Mouse (Mus musculus) mesoderm, embryonic 11.5 days (tissue): Measurements from ENCODE around the gene Ccl28.
A peak's percentile ranks its signal among the peaks of the same experiment; 100 is the strongest.
"Not testable (repeated sequence)": the region's sequence is repeated elsewhere in the genome, so short reads cannot be mapped to it uniquely, and the experiment has no call there.

Experiments used
- DNase-seq: peaks from one replicate; pipeline ENCODE4 v3.0.0-alpha.2; 2012; ENCODE audit warnings: low read depth, low spot score

The Ccl28 gene

GRCm38 (mm10) chr13:119648891-119649698, 25.5 kb downstream of the Ccl28 start:
- DNase-seq = no peak

GRCm38 (mm10) chr13:119649699-119650046, 26.1 kb downstream of the Ccl28 start:
- no peak for DNase-seq

- DNase-seq = no peak
These were observed 31.1 kb downstream of the Ccl28 start for GRCm38 (mm10) chr13:119654734-119655133.

GRCm38 (mm10) chr13:119656246-119656645, 32.6 kb downstream of the Ccl28 start:
- DNase-seq = no peak

- no peak for DNase-seq
These were observed 33.3 kb downstream of the Ccl28 start for GRCm38 (mm10) chr13:119656846-119657416.

- DNase-seq = not testable (repeated sequence)
These were observed 37.8 kb downstream of the Ccl28 start for GRCm38 (mm10) chr13:119661420-119661819.

- DNase-seq = no peak
These were observed 55.2 kb downstream of the Ccl28 start for GRCm38 (mm10) chr13:119678794-119679193.

GRCm38 (mm10) chr13:119679721-119680120, 56.1 kb downstream of the Ccl28 start:
- DNase-seq = no peak

GRCm38 (mm10) chr13:119681161-119681560, 57.5 kb downstream of the Ccl28 start:
- DNase-seq = no peak

- no peak for DNase-seq
These were observed 61.0 kb downstream of the Ccl28 start for GRCm38 (mm10) chr13:119684416-119685177.

GRCm38 (mm10) chr13:119689709-119690038, 66.1 kb downstream of the Ccl28 start:
- no peak for DNase-seq

GRCm38 (mm10) chr13:119690039-119690728, 66.6 kb downstream of the Ccl28 start, which contains the start of gene Hmgcs1:
Gene Hmgcs1 (plus strand): TSS chr13:119690379.
- peak; percentile 100 for DNase-seq

GRCm38 (mm10) chr13:119690876-119691620, 67.4 kb downstream of the Ccl28 start:
- DNase-seq = no peak

- DNase-seq = not testable (repeated sequence)
These were observed 68.3 kb downstream of the Ccl28 start for GRCm38 (mm10) chr13:119691958-119692357.

- DNase-seq = no peak
These were observed 72.1 kb downstream of the Ccl28 start for GRCm38 (mm10) chr13:119695676-119696075.

GRCm38 (mm10) chr13:119696496-119696895, 72.9 kb downstream of the Ccl28 start:
- no peak for DNase-seq

- DNase-seq = no peak
These were observed 74.8 kb downstream of the Ccl28 start for GRCm38 (mm10) chr13:119698436-119698835.
